Mouse (Mus musculus): ENCODE results near the gene Fbxw21. TPM values are rescaled to one million over a fixed set of nuclear protein-coding genes. Genes with fewer than 3 reads are reported as not detected.

Gene Fbxw21
- polyA plus RNA-seq, 1 experiment: not detected

- Histone ChIP-seq H3K27me3 (ENCODE audit: control insufficient read depth, insufficient read depth, insufficient read length) (no peaks in the 10 kb centered on the region), H3K4me3 (no peak overlapping the region)
- TF ChIP-seq USF1 (IDR thresholded peaks at IDR 0.05; ENCODE audit: low read depth): no peak
- TF ChIP-seq E2F4 (IDR thresholded peaks at IDR 0.05; ENCODE audit: insufficient read depth): no peak
- TF ChIP-seq POLR2AphosphoS2 (IDR thresholded peaks at IDR 0.05; ENCODE audit: insufficient read length, low read depth): no peak
- no peak for TF ChIP-seq MYOD1 (IDR thresholded peaks at IDR 0.05; ENCODE audit: control insufficient read depth in 1 of 3, insufficient read length in 2 of 3, low read depth in 2 of 3)
- no peak for TF ChIP-seq SRF (IDR thresholded peaks at IDR 0.05; ENCODE audit: control insufficient read depth, insufficient read length, low read depth)
- no peak for TF ChIP-seq REST (IDR thresholded peaks at IDR 0.05; ENCODE audit: insufficient read depth, insufficient read length)
- no peak for TF ChIP-seq CEBPB (IDR thresholded peaks at IDR 0.05; ENCODE audit: insufficient read depth, poor library complexity, severe bottlenecking)
- no peak for TF ChIP-seq MAX (IDR thresholded peaks at IDR 0.05; ENCODE audit: low read depth)
- no peak for TF ChIP-seq MYOG (IDR thresholded peaks at IDR 0.05; ENCODE audit: control insufficient read depth in 1 of 3, insufficient read depth in 1 of 3, insufficient read length in 2 of 3, low read depth in 2 of 3)
- TF ChIP-seq TCF3 (IDR thresholded peaks at IDR 0.05; ENCODE audit: insufficient read length, low read depth): no peak
- TF ChIP-seq TCF12 (IDR thresholded peaks at IDR 0.05; ENCODE audit: insufficient read depth, poor library complexity, severe bottlenecking): no peak
- no peak for TF ChIP-seq POLR2A (IDR thresholded peaks at IDR 0.05; ENCODE audit: insufficient read length, low read depth)
Measured at GRCm38 (mm10) chr9:109091802-109092201, 70.0 kb downstream of the Fbxw21 start.

DNA sequence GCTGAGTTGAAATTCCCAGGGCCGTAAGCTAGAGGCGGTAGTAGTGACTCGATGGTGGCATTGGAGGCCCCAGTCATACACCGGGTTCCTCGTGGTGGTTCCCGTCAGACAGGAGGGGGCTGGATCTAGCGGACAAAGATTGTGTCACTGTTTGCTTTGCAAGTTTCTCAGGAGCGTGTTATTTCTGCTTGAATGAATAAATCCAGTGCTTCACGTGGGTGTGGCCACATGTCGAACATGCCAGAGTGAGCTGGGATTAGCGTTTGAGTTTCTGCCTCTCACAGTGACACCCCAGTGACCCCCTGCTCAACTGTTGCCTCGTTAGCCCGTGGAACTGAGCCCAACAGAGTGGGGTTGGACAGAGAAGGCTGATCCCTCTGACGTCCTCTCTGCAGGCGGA is 71.4 kb downstream of the Fbxw21 start:
- Histone ChIP-seq H3K4me3 (no peak overlapping the region), H3K79me2 (ENCODE audit: control insufficient read depth, insufficient read depth) (no peaks in the 10 kb centered on the region), H3K36me3 (ENCODE audit: control insufficient read depth, insufficient read depth) (no peaks in the 10 kb centered on the region), H3K4me2 (ENCODE audit: low read depth) (no peak overlapping the region), H3K27me3 (ENCODE audit: control insufficient read depth, insufficient read depth, insufficient read length) (no peaks in the 10 kb centered on the region), H3ac (ENCODE audit: control insufficient read depth, insufficient read length) (no peak overlapping the region)
- TF ChIP-seq TCF3 (IDR thresholded peaks at IDR 0.05; ENCODE audit: insufficient read length, low read depth) (no peak), USF1 (IDR thresholded peaks at IDR 0.05; ENCODE audit: low read depth) (no peak), CEBPB (IDR thresholded peaks at IDR 0.05; ENCODE audit: insufficient read depth, poor library complexity, severe bottlenecking) (no peak), POLR2AphosphoS2 (IDR thresholded peaks at IDR 0.05; ENCODE audit: insufficient read length, low read depth) (no peak), E2F4 (IDR thresholded peaks at IDR 0.05; ENCODE audit: insufficient read depth) (no peak), MYOD1 (IDR thresholded peaks at IDR 0.05; ENCODE audit: control insufficient read depth in 1 of 3, insufficient read length in 2 of 3, low read depth in 2 of 3) (no peak), REST (IDR thresholded peaks at IDR 0.05; ENCODE audit: insufficient read depth, insufficient read length) (no peak), SRF (IDR thresholded peaks at IDR 0.05; ENCODE audit: control insufficient read depth, insufficient read length, low read depth) (no peak), MYOG (IDR thresholded peaks at IDR 0.05; ENCODE audit: control insufficient read depth in 1 of 3, insufficient read depth in 1 of 3, insufficient read length in 2 of 3, low read depth in 2 of 3) (no peak), TCF12 (IDR thresholded peaks at IDR 0.05; ENCODE audit: insufficient read depth, poor library complexity, severe bottlenecking) (no peak), POLR2A (IDR thresholded peaks at IDR 0.05; ENCODE audit: insufficient read length, low read depth) (no peak)

More at GRCm38 (mm10) chr9:109091802-109092201, 70.0 kb downstream of the Fbxw21 start:
- H3K4me2 ChIP-seq (ENCODE audit: low read depth): no peak overlapping the region
- no peak overlapping the region for H3ac ChIP-seq (ENCODE audit: control insufficient read depth, insufficient read length)
- H3K79me2 ChIP-seq (ENCODE audit: control insufficient read depth, insufficient read depth): no peaks in the 10 kb centered on the region
- no peaks in the 10 kb centered on the region for H3K36me3 ChIP-seq (ENCODE audit: control insufficient read depth, insufficient read depth)

Other genes starting within 250 kb of the Fbxw21 start
- not detected for gene Tmem89, start 247.4 kb downstream of the Fbxw21 start, polyA plus RNA-seq (2012; fragmentation: generic; extraction: Trizol)
- gene Uqcrc1, start 225.4 kb downstream of the Fbxw21 start, polyA plus RNA-seq (2012; fragmentation: generic; extraction: Trizol): 468 TPM
- gene Col7a1, start 208.5 kb downstream of the Fbxw21 start, polyA plus RNA-seq (2012; fragmentation: generic; extraction: Trizol): 8.4 TPM
- gene Ucn2, start 176.0 kb downstream of the Fbxw21 start, polyA plus RNA-seq (2012; fragmentation: generic; extraction: Trizol): 0.17 TPM
- 4.4 TPM for gene Pfkfb4, start 170.3 kb downstream of the Fbxw21 start, polyA plus RNA-seq (2012; fragmentation: generic; extraction: Trizol)
- 82.8 TPM for gene Shisa5, start 123.5 kb downstream of the Fbxw21 start, polyA plus RNA-seq (2012; fragmentation: generic; extraction: Trizol)
- gene Trex1, start 102.3 kb downstream of the Fbxw21 start, polyA plus RNA-seq (2012; fragmentation: generic; extraction: Trizol): 10.0 TPM
- gene Atrip, start 87.9 kb downstream of the Fbxw21 start, polyA plus RNA-seq (2012; fragmentation: generic; extraction: Trizol): 9.6 TPM
- 13.8 TPM for gene Ccdc51, start 79.5 kb downstream of the Fbxw21 start, polyA plus RNA-seq (2012; fragmentation: generic; extraction: Trizol)
- 271 TPM for gene Tma7, start 79.5 kb downstream of the Fbxw21 start, polyA plus RNA-seq (2012; fragmentation: generic; extraction: Trizol)
- 6.1 TPM for gene Plxnb1, start 66.7 kb downstream of the Fbxw21 start, polyA plus RNA-seq (2012; fragmentation: generic; extraction: Trizol)
- not detected for gene Fbxw13, start 33.9 kb upstream of the Fbxw21 start, polyA plus RNA-seq (2012; fragmentation: generic; extraction: Trizol)
- not detected for gene Fbxw20, start 72.7 kb upstream of the Fbxw21 start, polyA plus RNA-seq (2012; fragmentation: generic; extraction: Trizol)
- gene Fbxw14, start 125.6 kb upstream of the Fbxw21 start, polyA plus RNA-seq (2012; fragmentation: generic; extraction: Trizol): not detected
- gene Fbxw28, start 177.6 kb upstream of the Fbxw21 start, polyA plus RNA-seq (2012; fragmentation: generic; extraction: Trizol): not detected
- not detected for gene Fbxw22, start 242.3 kb upstream of the Fbxw21 start, polyA plus RNA-seq (2012; fragmentation: generic; extraction: Trizol)

All from myocyte (in vitro differentiated cells).